Mouse (Mus musculus) lung, adult 2 months (tissue): ENCODE measurements at regions not wholly inside any gene's neighbourhood (a gene's known extent, or its start where the extent isn't known, plus 50 kb on each side); places are given as distances from the start of the nearest gene placed in this dataset.

ENCODE experiments used
- CTCF ChIP-seq: fragments of 200-500 bp; IDR thresholded peaks from 2 replicates; pipeline ENCODE4 v1.5.1; 2011; ENCODE audit warnings: mild to moderate bottlenecking, low read length, control low read depth; ENCODE audit not compliant: insufficient read depth
- POLR2A ChIP-seq: fragments of 200-500 bp; IDR thresholded peaks from 2 replicates; pipeline ENCODE4 v1.6.1; 2011; ENCODE audit warnings: low read depth, mild to moderate bottlenecking, control low read depth, low read length, borderline replicate concordance; ENCODE audit errors: extremely low read depth

- TF ChIP-seq CTCF (no peak), POLR2A (no peak)
Measured at GRCm38 (mm10) chr13:107456394-107456793, 434.5 kb upstream of the Kif2a start.
